Mouse (Mus musculus): ENCODE results near the gene Nrg3.

DNA sequence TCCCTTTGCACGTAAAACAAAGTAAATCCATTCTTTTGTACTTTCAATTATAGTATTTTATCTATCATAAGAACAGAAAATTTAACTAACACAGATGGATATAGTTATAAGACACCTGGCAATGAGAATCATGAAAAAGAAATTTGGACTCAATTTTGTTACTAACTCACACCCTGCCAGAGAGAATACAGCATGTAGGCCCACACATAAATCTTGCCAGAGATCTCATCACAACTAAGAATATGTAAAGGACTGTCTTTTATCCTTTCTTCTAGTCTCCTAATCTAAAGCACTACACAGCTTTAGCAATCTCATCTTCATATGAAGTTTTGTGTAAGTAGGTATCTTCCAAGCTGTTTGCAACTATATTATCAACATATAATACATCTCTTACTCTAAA is 904.7 kb downstream of the Nrg3 start:
- TF ChIP-seq POLR2A (IDR thresholded peaks at IDR 0.05; ENCODE audit: low read depth, low read length) = no peak
- no peak for TF ChIP-seq CTCF (conservative IDR thresholded peaks at IDR 0.05; ENCODE audit: insufficient read depth, insufficient read length, low read depth, low read length)

Measured in kidney, adult 2 months (tissue).